Mouse (Mus musculus) testis, adult 2 months (tissue): ENCODE data around the gene Gm45799.

Source experiments
- CTCF ChIP-seq: fragments of 200-500 bp; IDR thresholded peaks from 2 replicates; pipeline ENCODE4 v1.5.1; 2012; ENCODE audit warnings: low read depth, mild to moderate bottlenecking, inconsistent platforms, low read length, moderate library complexity; ENCODE audit not compliant: control insufficient read depth, insufficient read depth, insufficient replicate concordance
- POLR2A ChIP-seq: fragments of 200-500 bp; IDR thresholded peaks from 2 replicates; pipeline ENCODE4 v1.6.1; 2012; ENCODE audit warnings: low read depth, mild to moderate bottlenecking, inconsistent platforms, low read length, moderate library complexity; ENCODE audit not compliant: control insufficient read depth

GRCm38 (mm10) chr7:105611767-105612166 is 28.6 kb upstream of the Gm45799 start:
- TF ChIP-seq CTCF (no peak), POLR2A (no peak)
